Mouse (Mus musculus) MEL (cell line): ENCODE data around the gene Rbm45. TPM values are rescaled to one million over a fixed set of nuclear protein-coding genes. Genes with fewer than 3 reads are reported as not detected.

ENCODE experiments used
- DNase-seq: peaks from one replicate; pipeline ENCODE4 v3.0.0; 2011; ENCODE audit warnings: low read depth, low spot score
- H3K27ac ChIP-seq: 2 replicates; pipeline ENCODE4 v1.5.1; 2012; ENCODE audit warnings: low read depth, mild to moderate bottlenecking, control low read depth, low read length, moderate library complexity; ENCODE audit not compliant: control insufficient read depth
- H3K27me3 ChIP-seq, 2 experiments: fragments of 150-350 bp in 1 of 2; sonication (generic) in 1 of 2; 2 replicates each; pipeline ENCODE4 v1.6.1; 2012; ENCODE audit warnings: low read length in 2 of 2, mild to moderate bottlenecking in 2 of 2, improper control_type of control experiment in 1 of 2, moderate library complexity in 1 of 2; ENCODE audit not compliant: insufficient read depth in 2 of 2, control insufficient read depth in 1 of 2
- H3K36me3 ChIP-seq, 2 experiments: 2 replicates each; pipeline ENCODE4 v1.6.1; 2012 to 2014; ENCODE audit warnings: low read length in 2 of 2, improper control_type of control experiment in 1 of 2, inconsistent platforms in 1 of 2, mild to moderate bottlenecking in 1 of 2; ENCODE audit not compliant: insufficient read depth in 2 of 2, control insufficient read depth in 1 of 2
- H3K4me1 ChIP-seq, 2 experiments: fragments of 150-350 bp in 1 of 2; sonication (generic) in 1 of 2; 2 replicates each; pipeline ENCODE4 v1.6.1; 2012; ENCODE audit warnings: low read length in 2 of 2, improper control_type of control experiment in 1 of 2, mild to moderate bottlenecking in 1 of 2; ENCODE audit not compliant: insufficient read depth in 2 of 2, control insufficient read depth in 1 of 2
- H3K4me3 ChIP-seq, 2 experiments: fragments of 150-350 bp in 1 of 2; sonication (generic) in 1 of 2; 2 replicates each; pipeline ENCODE4 v1.5.1; 2012; ENCODE audit warnings: low read depth in 2 of 2, low read length in 2 of 2, mild to moderate bottlenecking in 2 of 2, moderate library complexity in 2 of 2, control low read depth in 1 of 2, improper control_type of control experiment in 1 of 2; ENCODE audit not compliant: control insufficient read depth in 1 of 2, insufficient read depth in 1 of 2
- H3K79me2 ChIP-seq: 2 replicates; pipeline ENCODE4 v1.6.1; 2012; ENCODE audit warnings: mild to moderate bottlenecking, low read length, moderate library complexity; ENCODE audit not compliant: control insufficient read depth, poor library complexity, insufficient read depth
- H3K9ac ChIP-seq: 2 replicates; pipeline ENCODE4 v1.6.1; 2012; ENCODE audit warnings: low read depth, mild to moderate bottlenecking, control low read depth, low read length, moderate library complexity; ENCODE audit not compliant: control insufficient read depth, poor library complexity, severe bottlenecking
- H3K9me3 ChIP-seq: fragments of 150-350 bp; sonication (generic); replicated peaks from 2 replicates; pipeline ENCODE4 v1.6.1; 2012; ENCODE audit warnings: mild to moderate bottlenecking, low read length, improper control_type of control experiment, moderate library complexity; ENCODE audit not compliant: insufficient read depth
- BHLHE40 ChIP-seq: IDR thresholded peaks from 2 replicates; pipeline ENCODE4 v1.6.1; 2012; ENCODE audit warnings: low read depth, mild to moderate bottlenecking, inconsistent platforms, low read length, improper control_type of control experiment, borderline replicate concordance
- CHD2 ChIP-seq: IDR thresholded peaks from 2 replicates; pipeline ENCODE4 v1.6.1; 2011; ENCODE audit warnings: low read length, improper control_type of control experiment
- CTCF ChIP-seq, 3 experiments: IDR thresholded peaks in 2 of 3; conservative IDR thresholded peaks in 1 of 3; 2 replicates each; pipeline ENCODE4 v1.5.1; 2011 to 2012; ENCODE audit warnings: low read length in 3 of 3, low read depth in 2 of 3, mild to moderate bottlenecking in 2 of 3, improper control_type of control experiment in 1 of 3, inconsistent platforms in 1 of 3, mixed read lengths in 1 of 3, moderate library complexity in 1 of 3; ENCODE audit not compliant: control insufficient read depth in 1 of 3, insufficient read depth in 1 of 3, poor library complexity in 1 of 3, severe bottlenecking in 1 of 3
- E2F4 ChIP-seq: IDR thresholded peaks from 2 replicates; pipeline ENCODE4 v1.6.1; 2011; ENCODE audit warnings: low read depth, low read length, improper control_type of control experiment, borderline replicate concordance
- ELF1 ChIP-seq: IDR thresholded peaks from 2 replicates; pipeline ENCODE4 v1.6.1; 2014; ENCODE audit warnings: low read depth, mild to moderate bottlenecking, inconsistent platforms, low read length, improper control_type of control experiment, moderate library complexity
- ETS1 ChIP-seq: IDR thresholded peaks from 2 replicates; pipeline ENCODE4 v1.6.1; 2012; ENCODE audit warnings: low read depth, mild to moderate bottlenecking, inconsistent platforms, low read length, improper control_type of control experiment, moderate library complexity
- GABPA ChIP-seq: IDR thresholded peaks from 2 replicates; pipeline ENCODE4 v1.6.1; 2012; ENCODE audit warnings: low read depth, mild to moderate bottlenecking, inconsistent platforms, low read length, improper control_type of control experiment, moderate library complexity
- GATA1 ChIP-seq: IDR thresholded peaks from 2 replicates; pipeline ENCODE4 v1.6.1; 2011; ENCODE audit warnings: low read depth, low read length, improper control_type of control experiment
- HCFC1 ChIP-seq: IDR thresholded peaks from 2 replicates; pipeline ENCODE4 v1.6.1; 2012; ENCODE audit warnings: low read depth, mild to moderate bottlenecking, inconsistent platforms, low read length, improper control_type of control experiment, moderate library complexity
- KAT2A ChIP-seq: conservative IDR thresholded peaks from 2 replicates; pipeline ENCODE4 v1.6.1; 2012; ENCODE audit warnings: low read depth, low read length, improper control_type of control experiment, inconsistent platforms
- MAFK ChIP-seq: IDR thresholded peaks from 2 replicates; pipeline ENCODE4 v1.6.1; 2011; ENCODE audit warnings: low read depth, mild to moderate bottlenecking, low read length, improper control_type of control experiment, borderline replicate concordance
- MAX ChIP-seq: IDR thresholded peaks from 2 replicates; pipeline ENCODE4 v1.6.1; 2011; ENCODE audit warnings: low read length, improper control_type of control experiment
- MAZ ChIP-seq: IDR thresholded peaks from 2 replicates; pipeline ENCODE4 v1.6.1; 2012; ENCODE audit warnings: low read depth, mild to moderate bottlenecking, inconsistent platforms, low read length, improper control_type of control experiment
- MEF2A ChIP-seq: IDR thresholded peaks from 2 replicates; pipeline ENCODE4 v1.6.1; 2014; ENCODE audit warnings: low read depth, mild to moderate bottlenecking, inconsistent platforms, low read length, improper control_type of control experiment; ENCODE audit not compliant: poor library complexity, insufficient replicate concordance, severe bottlenecking; ENCODE audit errors: extremely low read depth
- MXI1 ChIP-seq: IDR thresholded peaks from 2 replicates; pipeline ENCODE4 v1.6.1; 2011; ENCODE audit warnings: mild to moderate bottlenecking, low read depth, low read length, improper control_type of control experiment
- MYB ChIP-seq: IDR thresholded peaks from 2 replicates; pipeline ENCODE4 v1.6.1; 2011; ENCODE audit warnings: mild to moderate bottlenecking, low read depth, low read length, improper control_type of control experiment
- MYC ChIP-seq: IDR thresholded peaks from 2 replicates; pipeline ENCODE4 v1.6.1; 2011; ENCODE audit warnings: low read depth, mild to moderate bottlenecking, low read length, improper control_type of control experiment, moderate library complexity
- POLR2AphosphoS2 ChIP-seq: IDR thresholded peaks from 2 replicates; pipeline ENCODE4 v1.6.1; 2011; ENCODE audit warnings: low read length, improper control_type of control experiment
- RAD21 ChIP-seq: IDR thresholded peaks from 2 replicates; pipeline ENCODE4 v1.6.1; 2011; ENCODE audit warnings: mild to moderate bottlenecking, low read depth, low read length, improper control_type of control experiment
- RCOR1 ChIP-seq: IDR thresholded peaks from 2 replicates; pipeline ENCODE4 v1.6.1; 2012; ENCODE audit warnings: low read depth, mild to moderate bottlenecking, inconsistent platforms, low read length, improper control_type of control experiment
- SIN3A ChIP-seq: IDR thresholded peaks from 2 replicates; pipeline ENCODE4 v1.6.1; 2012; ENCODE audit warnings: low read length, improper control_type of control experiment, inconsistent platforms
- SMC3 ChIP-seq: IDR thresholded peaks from 2 replicates; pipeline ENCODE4 v1.6.1; 2011; ENCODE audit warnings: low read depth, low read length, improper control_type of control experiment
- TBP ChIP-seq: IDR thresholded peaks from 2 replicates; pipeline ENCODE4 v1.8.0; 2011; ENCODE audit warnings: low read depth, low read length, improper control_type of control experiment
- TCF12 ChIP-seq: IDR thresholded peaks from 2 replicates; pipeline ENCODE4 v1.6.1; 2014; ENCODE audit warnings: low read depth, mild to moderate bottlenecking, inconsistent platforms, low read length, improper control_type of control experiment, moderate library complexity
- USF1 ChIP-seq: IDR thresholded peaks from 2 replicates; pipeline ENCODE4 v1.6.1; 2014; ENCODE audit warnings: low read depth, mild to moderate bottlenecking, inconsistent platforms, low read length, improper control_type of control experiment, moderate library complexity
- USF2 ChIP-seq, 2 experiments: IDR thresholded peaks; 2 replicates each; pipeline ENCODE4 v1.6.1; 2011 to 2012; ENCODE audit warnings: improper control_type of control experiment in 2 of 2, low read length in 2 of 2, borderline replicate concordance in 1 of 2, inconsistent platforms in 1 of 2, low read depth in 1 of 2, mild to moderate bottlenecking in 1 of 2; ENCODE audit not compliant: insufficient read depth in 1 of 2
- ZC3H11A ChIP-seq: IDR thresholded peaks from 2 replicates; pipeline ENCODE4 v1.6.1; 2012; ENCODE audit warnings: low read depth, mild to moderate bottlenecking, inconsistent platforms, low read length, improper control_type of control experiment
- ZKSCAN1 ChIP-seq: IDR thresholded peaks from 2 replicates; pipeline ENCODE4 v1.6.1; 2012; ENCODE audit warnings: low read depth, mild to moderate bottlenecking, inconsistent platforms, low read length, improper control_type of control experiment, moderate library complexity
- polyA plus RNA-seq, 2 experiments: library from polyadenylated mRNA; stranded (reverse) in 1 of 2; unstranded in 1 of 2; fragments of >175 nt in 1 of 2; fragments of >200 nt in 1 of 2; gene quantifications; 2 replicates each; pipeline versions ENCODE4 v1.2.1 to v1.2.4; 2012; ENCODE audit warnings: low replicate concordance in 2 of 2, low read depth in 1 of 2; ENCODE audit not compliant: insufficient read length in 2 of 2, insufficient read depth in 1 of 2, missing spikeins in 1 of 2
- total RNA-seq: library from RNA; depleted of rRNA; stranded (reverse); fragments of 300-350 nt; gene quantifications from 2 replicates; pipeline ENCODE4 v1.2.3, GENCODE M21; 2012

Gene Rbm45
- total and polyA plus RNA-seq, 3 experiments, result 38.8 to 39.4 TPM; not detected in 1

GRCm38 (mm10) chr2:76406151-76406936, 36.6 kb downstream of the Rbm45 start, which contains the start of gene Osbpl6:
Gene Osbpl6, plus strand, starts transcription at chr2:76406508.
- no peaks in the 10 kb centered on the region for H3K79me2 ChIP-seq
- no peak within 1 kb of the TSS for H3K9ac ChIP-seq

DNA sequence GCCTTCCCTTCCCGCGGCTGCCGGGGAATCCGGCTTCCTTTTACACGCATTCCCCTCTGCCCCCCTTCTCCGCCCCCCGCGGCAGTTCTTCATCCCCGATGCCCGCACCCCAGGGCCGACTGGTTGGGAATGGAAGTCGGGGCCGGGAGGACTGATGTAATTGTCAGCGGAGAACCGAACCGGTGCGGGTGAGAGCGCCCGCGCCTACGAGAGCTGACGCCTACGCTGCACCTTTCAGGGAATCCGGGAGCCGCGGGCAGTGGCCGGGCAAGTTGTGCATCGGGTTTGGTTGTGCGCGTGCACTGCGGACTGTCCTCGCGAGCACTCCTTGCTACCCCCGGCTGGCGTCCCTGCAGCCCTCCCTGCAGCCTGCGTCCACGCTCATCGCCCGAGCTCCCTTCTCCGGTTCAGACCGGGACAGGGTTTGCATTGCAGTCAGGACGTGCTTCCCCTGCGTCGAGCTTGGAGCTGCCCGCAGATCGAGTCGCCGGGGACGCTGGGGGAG, 37.2 kb downstream of the Rbm45 start:
- Histone ChIP-seq H3K27me3 (no peaks in the 10 kb centered on the region; a peak in 1 of 4 replicates), H3K27ac (no peak overlapping the region), H3K79me2 (no peaks in the 10 kb centered on the region), H3K9ac (no peak overlapping the region), H3K9me3 (no peaks in the 10 kb centered on the region), H3K4me3 (no peak overlapping the region), H3K4me1 (no peaks in the 10 kb centered on the region), H3K36me3 (no peaks in the 10 kb centered on the region)
- DNase-seq, result no peak
- TF ChIP-seq MAX, result no peak
- no peak for TF ChIP-seq USF2 (IDR thresholded peaks at IDR 0.05; ENCODE audit: borderline replicate concordance in 1 of 2, insufficient read depth in 1 of 2, low read depth in 1 of 2, low read length in 2 of 2)
- TF ChIP-seq MAZ, result no peak
- TF ChIP-seq GABPA, result no peak
- TF ChIP-seq ZKSCAN1, result no peak
- no peak for TF ChIP-seq CTCF (IDR thresholded peaks at IDR 0.05 in 2 of 3, conservative IDR thresholded peaks at IDR 0.05 in 1 of 3; ENCODE audit: control insufficient read depth in 1 of 3, insufficient read depth in 1 of 3, low read depth in 2 of 3, low read length in 3 of 3, poor library complexity in 1 of 3, severe bottlenecking in 1 of 3)
- TF ChIP-seq ELF1, result no peak
- no peak for TF ChIP-seq MYB
- TF ChIP-seq HCFC1, result no peak
- no peak for TF ChIP-seq MYC
- TF ChIP-seq MAFK, result no peak
- TF ChIP-seq BHLHE40, result no peak
- no peak for TF ChIP-seq GATA1
- TF ChIP-seq MEF2A, result no peak
- TF ChIP-seq TBP, result no peak
- TF ChIP-seq ZC3H11A, result no peak
- TF ChIP-seq POLR2AphosphoS2, result no peak
- no peak for TF ChIP-seq RAD21
- TF ChIP-seq SIN3A, result no peak

More at GRCm38 (mm10) chr2:76406151-76406936, 36.6 kb downstream of the Rbm45 start, which contains the start of gene Osbpl6:
- H3K27ac ChIP-seq, result no peak within 1 kb of the TSS
- no peaks in the 10 kb centered on the region for H3K36me3 ChIP-seq
- H3K9me3 ChIP-seq, result no peaks in the 10 kb centered on the region
- TF ChIP-seq RAD21 (no peak), TBP (no peak), RCOR1 (no peak), BHLHE40 (no peak), CTCF (IDR thresholded peaks at IDR 0.05 in 2 of 3, conservative IDR thresholded peaks at IDR 0.05 in 1 of 3; ENCODE audit: control insufficient read depth in 1 of 3, insufficient read depth in 1 of 3, low read depth in 2 of 3, low read length in 3 of 3, poor library complexity in 1 of 3, severe bottlenecking in 1 of 3) (no peak), ETS1 (no peak), MYB (no peak), MAFK (no peak), ZC3H11A (no peak), CHD2 (no peak), TCF12 (no peak), USF2 (IDR thresholded peaks at IDR 0.05; ENCODE audit: borderline replicate concordance in 1 of 2, insufficient read depth in 1 of 2, low read depth in 1 of 2, low read length in 2 of 2) (no peak), MXI1 (no peak), SMC3 (no peak), USF1 (no peak), MAX (no peak), GABPA (no peak), E2F4 (no peak), KAT2A (no peak), MEF2A (no peak)
- TF ChIP-seq, all 39 proteins: peak for 0
- DNase-seq, result no peak
- no peak within 1 kb of the TSS for H3K4me3 ChIP-seq
- no peaks in the 10 kb centered on the region for H3K4me1 ChIP-seq
- no peaks in the 10 kb centered on the region; a peak in 1 of 4 replicates for H3K27me3 ChIP-seq
